Mouse (Mus musculus) layer of hippocampus, adult 2 months (tissue): Measurements from ENCODE around the gene Bcar3. TPM values are rescaled to one million over a fixed set of nuclear protein-coding genes. Genes with fewer than 3 reads are reported as not detected.

ENCODE experiments used
- DNase-seq, 2 experiments: peaks; one replicate each; pipeline ENCODE4 v3.0.0; 2022; ENCODE audit warnings: low spot score in 2 of 2
- H3K27ac ChIP-seq: fragments of 200-600 bp; 2 replicates; pipeline ENCODE4 v1.8.1; 2022
- H3K4me3 ChIP-seq: fragments of 200-600 bp; 2 replicates; pipeline ENCODE4 v1.8.1; 2022; ENCODE audit warnings: mild to moderate bottlenecking
- CTCF ChIP-seq: fragments of 200-600 bp; conservative IDR thresholded peaks from 2 replicates; pipeline ENCODE4 v1.8.1; 2022; ENCODE audit warnings: antibody characterized with exemption, mild to moderate bottlenecking, moderate library complexity
- total RNA-seq, 2 experiments: library from RNA; stranded (reverse); gene quantifications; 2 replicates each; pipeline ENCODE4 v1.2.3; 2021

Gene Bcar3
- total RNA-seq, 2 experiments from 2014 or later: 9.4 to 10.0 TPM

GRCm38 (mm10) chr3:122520365-122520764 is 226.4 kb downstream of the Bcar3 start:
- TF ChIP-seq CTCF: no peak
- no peak for DNase-seq
- no peak overlapping the region for H3K4me3 ChIP-seq
- H3K27ac ChIP-seq: no peak overlapping the region

- H3K4me3 ChIP-seq: no peak overlapping the region
- H3K27ac ChIP-seq: no peak overlapping the region
- TF ChIP-seq CTCF: no peak
- DNase-seq: no peak
These were observed 226.9 kb downstream of the Bcar3 start for GRCm38 (mm10) chr3:122520875-122521274.

GRCm38 (mm10) chr3:122521294-122521693 is 227.4 kb downstream of the Bcar3 start:
- Histone ChIP-seq H3K4me3 (no peak overlapping the region), H3K27ac (no peak overlapping the region)
- no peak for DNase-seq
- TF ChIP-seq CTCF: no peak

- no peak for TF ChIP-seq CTCF
These were observed 234.5 kb downstream of the Bcar3 start for GRCm38 (mm10) chr3:122528477-122528876.

GRCm38 (mm10) chr3:122535938-122536703 is 242.2 kb downstream of the Bcar3 start:
- Histone ChIP-seq H3K27ac (no peak overlapping the region), H3K4me3 (no peak overlapping the region)
- no peak for TF ChIP-seq CTCF
- DNase-seq: no peak

More at GRCm38 (mm10) chr3:122528477-122528876, 234.5 kb downstream of the Bcar3 start:
- Histone ChIP-seq H3K27ac (no peak overlapping the region), H3K4me3 (no peak overlapping the region)
- DNase-seq: no peak

- no peak for TF ChIP-seq CTCF
- H3K4me3 ChIP-seq: no peak overlapping the region
- no peak overlapping the region for H3K27ac ChIP-seq
- DNase-seq: no peak
These were observed 244.9 kb downstream of the Bcar3 start for GRCm38 (mm10) chr3:122538851-122539250.

- H3K27ac ChIP-seq: no peak overlapping the region
- no peak overlapping the region for H3K4me3 ChIP-seq
- TF ChIP-seq CTCF: no peak
- DNase-seq: no peak
These were observed 246.2 kb downstream of the Bcar3 start for GRCm38 (mm10) chr3:122539961-122540690.

- no peak for TF ChIP-seq CTCF
- no peak overlapping the region for H3K4me3 ChIP-seq
- H3K27ac ChIP-seq: no peak overlapping the region
- no peak for DNase-seq
These were observed 247.0 kb downstream of the Bcar3 start for GRCm38 (mm10) chr3:122540918-122541317.

- Histone ChIP-seq H3K27ac (no peak overlapping the region), H3K4me3 (no peak overlapping the region)
- TF ChIP-seq CTCF: no peak
- DNase-seq: no peak
These were observed 251.4 kb downstream of the Bcar3 start for GRCm38 (mm10) chr3:122545346-122545745.

- no peak for TF ChIP-seq CTCF
These were observed 253.5 kb downstream of the Bcar3 start for GRCm38 (mm10) chr3:122547469-122547868.

GRCm38 (mm10) chr3:122551174-122551573 is 257.2 kb downstream of the Bcar3 start:
- no peak for TF ChIP-seq CTCF
- Histone ChIP-seq H3K27ac (no peak overlapping the region), H3K4me3 (no peak overlapping the region)
- no peak for DNase-seq

More at GRCm38 (mm10) chr3:122547469-122547868, 253.5 kb downstream of the Bcar3 start:
- Histone ChIP-seq H3K27ac (0 out of 2 replicates have a peak overlapping the region, but pooled peaks have one; percentile 28), H3K4me3 (no peak overlapping the region)
- no peak for DNase-seq

GRCm38 (mm10) chr3:122557766-122558165 is 263.8 kb downstream of the Bcar3 start:
- Histone ChIP-seq H3K27ac (no peak overlapping the region), H3K4me3 (no peak overlapping the region)
- DNase-seq: no peak
- no peak for TF ChIP-seq CTCF

GRCm38 (mm10) chr3:122565285-122565684 is 271.3 kb downstream of the Bcar3 start:
- Histone ChIP-seq H3K27ac (no peak overlapping the region), H3K4me3 (no peak overlapping the region)
- no peak for DNase-seq
- TF ChIP-seq CTCF: no peak
